Mouse (Mus musculus) thymus, adult 2 months (tissue): ENCODE measurements around the gene Fam57a.

ENCODE experiments used
- CTCF ChIP-seq: fragments of 200-500 bp; IDR thresholded peaks from 2 replicates; pipeline ENCODE4 v1.5.1; 2012; ENCODE audit warnings: mild to moderate bottlenecking, control low read depth, low read length, moderate library complexity, borderline replicate concordance; ENCODE audit not compliant: control insufficient read depth, poor library complexity, insufficient read depth; ENCODE audit errors: extremely low read depth
- POLR2A ChIP-seq: fragments of 200-500 bp; IDR thresholded peaks from 2 replicates; pipeline ENCODE4 v1.6.1; 2012; ENCODE audit warnings: mild to moderate bottlenecking, low read length, control low read depth, moderate library complexity; ENCODE audit not compliant: control insufficient read depth, poor library complexity, insufficient read depth; ENCODE audit errors: extremely low read depth

DNA sequence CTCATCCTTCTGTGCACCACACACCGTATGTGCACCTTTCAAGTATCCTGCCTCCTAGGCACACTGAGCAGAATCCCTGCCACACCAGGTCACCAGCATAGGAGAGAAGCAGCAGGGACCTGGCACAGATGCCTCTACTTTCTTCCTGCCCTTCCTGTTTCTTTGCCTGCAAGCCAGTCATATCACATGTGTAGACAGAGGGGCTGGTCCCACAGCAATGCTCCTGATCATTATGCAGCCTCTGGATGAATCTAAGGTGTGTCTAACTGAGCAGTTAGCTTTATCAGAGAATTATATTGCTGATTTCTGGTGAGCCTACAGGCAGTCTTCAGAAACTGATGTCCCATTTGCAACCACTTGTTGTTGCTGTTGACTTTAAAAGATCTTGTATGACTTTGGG is 34.3 kb upstream of the Fam57a start:
- TF ChIP-seq CTCF (no peak), POLR2A (no peak)
